Mouse (Mus musculus) c-Kit-positive CD71-positive TER-119-negative erythroid progenitor cells, embryonic 14.5 days (primary cell): ENCODE measurements at regions not wholly inside any gene's neighbourhood (a gene's known extent, or its start where the extent isn't known, plus 50 kb on each side); places are given as distances from the start of the nearest gene placed in this dataset.
"Not testable (repeated sequence)": the region's sequence is repeated elsewhere in the genome, so short reads cannot be mapped to it uniquely, and the experiment has no call there.

Source experiments
- DNase-seq: peaks from one replicate; pipeline ENCODE4 v3.0.0-alpha.2; 2013; ENCODE audit warnings: low read depth

DNA sequence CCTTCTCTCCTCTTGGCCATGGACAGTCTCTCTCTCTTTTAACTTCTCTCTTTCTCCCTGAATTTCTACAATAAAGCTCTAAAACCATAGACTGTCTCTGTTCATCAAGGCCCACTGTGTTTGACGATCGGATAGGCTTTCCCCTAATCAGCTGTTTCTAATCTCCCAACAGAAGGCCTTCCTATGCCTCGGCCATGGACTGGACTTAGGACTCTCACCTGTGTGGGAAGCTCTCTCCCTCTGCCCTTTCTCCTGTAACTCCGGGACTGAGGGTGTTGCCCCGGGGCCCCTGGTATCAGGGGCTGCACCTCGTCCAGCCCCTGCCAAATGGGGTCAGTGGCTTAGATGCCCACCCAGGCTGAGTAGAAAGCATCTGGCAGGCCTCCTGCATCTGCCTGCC lies 713.0 kb downstream of the Rapgef2 start:
- DNase-seq = no peak

GRCm38 (mm10) chr3:78564926-78565325 lies 721.4 kb downstream of the Rapgef2 start:
- DNase-seq = not testable (repeated sequence)
